Mouse (Mus musculus) forebrain, embryonic 15.5 days (tissue): ENCODE results near the gene Fgd2. TPM values are rescaled to one million over a fixed set of nuclear protein-coding genes. Genes with fewer than 3 reads are reported as not detected.

Experiments
- ATAC-seq: fragments of 200-750 bp; cut with Nextera tagmentation; replicated peaks from 2 replicates; pipeline ENCODE4 v1.8.0; 2017; ENCODE audit warnings: mild to moderate bottlenecking, moderate TSS enrichment, moderate library complexity
- H3K27ac ChIP-seq: fragments of 300-500 bp; sonication (generic); replicated peaks from 2 replicates; pipeline ENCODE4 v1.5.1; 2015; ENCODE audit warnings: mild to moderate bottlenecking, inconsistent platforms
- H3K27me3 ChIP-seq: fragments of 300-500 bp; sonication (generic); 2 replicates; pipeline ENCODE4 v1.6.1; 2015; ENCODE audit warnings: inconsistent platforms
- H3K36me3 ChIP-seq: fragments of 300-500 bp; sonication (generic); 2 replicates; pipeline ENCODE4 v1.6.1; 2015; ENCODE audit warnings: mild to moderate bottlenecking, inconsistent platforms
- H3K4me1 ChIP-seq: fragments of 300-500 bp; sonication (generic); 2 replicates; pipeline ENCODE4 v1.6.1; 2015; ENCODE audit warnings: inconsistent platforms
- H3K4me2 ChIP-seq: fragments of 300-500 bp; sonication (generic); replicated peaks from 2 replicates; pipeline ENCODE4 v1.6.1; 2015; ENCODE audit warnings: mild to moderate bottlenecking, inconsistent platforms
- H3K4me3 ChIP-seq: fragments of 300-500 bp; sonication (generic); 2 replicates; pipeline ENCODE4 v1.5.1; 2015; ENCODE audit warnings: mild to moderate bottlenecking, inconsistent platforms
- H3K9ac ChIP-seq: fragments of 300-500 bp; sonication (generic); replicated peaks from 2 replicates; pipeline ENCODE4 v1.6.1; 2015; ENCODE audit warnings: mild to moderate bottlenecking, inconsistent platforms
- H3K9me3 ChIP-seq: fragments of 300-500 bp; sonication (generic); 2 replicates; pipeline ENCODE4 v1.6.1; 2016; ENCODE audit warnings: inconsistent platforms
- WGBS: fragments of 180-500 bp; shearing (Covaris S2); methylation state at CpG from one replicate; pipeline ENCODE4 v1.1.7; 2015; ENCODE audit warnings: mixed read lengths; 5-methylcytosine and 5-hydroxymethylcytosine counted together
- polyA plus RNA-seq: library from polyadenylated mRNA; unstranded; fragments of >200 nt; fragmentation: Nextera tagmentation; extraction: Ambion mirVana; gene quantifications from 2 replicates; pipeline ENCODE4 v1.2.1, GENCODE M21; 2015

Fgd2 gene
- polyA plus RNA-seq, 1 experiment from 2014 or later: 5.5 TPM

- peak overlapping the region; percentile 90 for H3K27ac ChIP-seq
- H3K36me3 ChIP-seq: no peaks in the 10 kb centered on the region
- H3K4me3 ChIP-seq: no peak overlapping the region
- peak overlapping the region; percentile 20; the same call in 1 of the 2 replicates for H3K9ac ChIP-seq
- no peaks in the 10 kb centered on the region for H3K9me3 ChIP-seq
- ATAC-seq: peak; percentile 57
- no peaks in the 10 kb centered on the region for H3K27me3 ChIP-seq
- H3K4me2 ChIP-seq: no peak overlapping the region; the same call in 1 of the 2 replicates
- 14% methylated on average over 5 of the region's 5 CpGs for WGBS
- H3K4me1 ChIP-seq: peaks cover 25% of the 10 kb centered on the region
Observed at GRCm38 (mm10) chr17:29355461-29355840, 5.3 kb upstream of the Fgd2 start.

GRCm38 (mm10) chr17:29355841-29356478, 4.8 kb upstream of the Fgd2 start:
- H3K27me3 ChIP-seq: no peaks in the 10 kb centered on the region
- H3K9me3 ChIP-seq: no peaks in the 10 kb centered on the region
- peak overlapping the region; percentile 55 for H3K4me2 ChIP-seq
- WGBS: 4% methylated on average over 17 of the region's 17 CpGs
- H3K36me3 ChIP-seq: no peaks in the 10 kb centered on the region
- ATAC-seq: peak; percentile 36
- H3K4me1 ChIP-seq: peaks cover 25% of the 10 kb centered on the region
- H3K4me3 ChIP-seq: peak overlapping the region; percentile 37
- peak overlapping the region; percentile 8 for H3K9ac ChIP-seq
- peak overlapping the region; percentile 90 for H3K27ac ChIP-seq

GRCm38 (mm10) chr17:29356479-29356856, 4.2 kb upstream of the Fgd2 start:
- peak; percentile 94 for ATAC-seq
- H3K4me1 ChIP-seq: peaks cover 25% of the 10 kb centered on the region
- H3K36me3 ChIP-seq: no peaks in the 10 kb centered on the region
- H3K4me2 ChIP-seq: peak overlapping the region; percentile 55
- no peaks in the 10 kb centered on the region for H3K9me3 ChIP-seq
- peak overlapping the region; percentile 90 for H3K27ac ChIP-seq
- whole genome bisulfite sequencing: 0% methylated on average over 11 of the region's 11 CpGs
- no peaks in the 10 kb centered on the region for H3K27me3 ChIP-seq
- H3K9ac ChIP-seq: peak overlapping the region; percentile 8
- peak overlapping the region; percentile 37 for H3K4me3 ChIP-seq

- Histone ChIP-seq H3K4me3 (peak overlapping the region; percentile 37), H3K4me2 (peak overlapping the region; percentile 55), H3K36me3 (no peaks in the 10 kb centered on the region), H3K27ac (peak overlapping the region; percentile 90), H3K4me1 (peaks cover 25% of the 10 kb centered on the region), H3K27me3 (no peaks in the 10 kb centered on the region), H3K9ac (peak overlapping the region; percentile 8), H3K9me3 (no peaks in the 10 kb centered on the region)
- WGBS: 1% methylated on average over 9 of the region's 9 CpGs
- no peak; the same call in 1 of the 2 replicates for ATAC-seq
Observed at GRCm38 (mm10) chr17:29356882-29357281, 3.8 kb upstream of the Fgd2 start.

- ATAC-seq: no peak
- WGBS: 38% methylated on average over 3 of the region's 3 CpGs
- Histone ChIP-seq H3K4me1 (peaks cover 25% of the 10 kb centered on the region), H3K27ac (no peak overlapping the region), H3K9ac (no peak overlapping the region), H3K36me3 (no peaks in the 10 kb centered on the region), H3K4me2 (no peak overlapping the region), H3K4me3 (no peak overlapping the region), H3K9me3 (no peaks in the 10 kb centered on the region), H3K27me3 (no peaks in the 10 kb centered on the region)
Observed at GRCm38 (mm10) chr17:29358928-29359327, 1.8 kb upstream of the Fgd2 start.

GRCm38 (mm10) chr17:29361982-29362691, 1.4 kb downstream of the Fgd2 start:
- Histone ChIP-seq H3K27me3 (no peaks in the 10 kb centered on the region), H3K4me1 (peaks cover 2% of the 10 kb centered on the region), H3K36me3 (no peaks in the 10 kb centered on the region), H3K27ac (no peak overlapping the region), H3K9ac (no peak overlapping the region), H3K4me2 (no peak overlapping the region), H3K9me3 (no peaks in the 10 kb centered on the region), H3K4me3 (no peak overlapping the region)
- ATAC-seq: no peak
- 62% methylated on average over 8 of the region's 8 CpGs for WGBS

GRCm38 (mm10) chr17:29363109-29363508, 2.4 kb downstream of the Fgd2 start:
- Histone ChIP-seq H3K27ac (no peak overlapping the region), H3K9ac (no peak overlapping the region), H3K9me3 (no peaks in the 10 kb centered on the region), H3K27me3 (no peaks in the 10 kb centered on the region), H3K36me3 (no peaks in the 10 kb centered on the region), H3K4me2 (no peak overlapping the region), H3K4me3 (no peak overlapping the region), H3K4me1 (no peaks in the 10 kb centered on the region)
- ATAC-seq: no peak
- WGBS: 90% methylated on average over 8 of the region's 8 CpGs

GRCm38 (mm10) chr17:29365105-29365621, 4.4 kb downstream of the Fgd2 start:
- H3K4me3 ChIP-seq: no peak overlapping the region
- no peak overlapping the region for H3K9ac ChIP-seq
- no peaks in the 10 kb centered on the region for H3K4me1 ChIP-seq
- no peak overlapping the region for H3K4me2 ChIP-seq
- WGBS: 91% methylated on average over 13 of the region's 13 CpGs
- ATAC-seq: no peak
- no peaks in the 10 kb centered on the region for H3K9me3 ChIP-seq
- H3K27me3 ChIP-seq: no peaks in the 10 kb centered on the region
- H3K36me3 ChIP-seq: no peaks in the 10 kb centered on the region
- no peak overlapping the region for H3K27ac ChIP-seq

- H3K27me3 ChIP-seq: no peaks in the 10 kb centered on the region
- no peak overlapping the region for H3K27ac ChIP-seq
- no peaks in the 10 kb centered on the region for H3K36me3 ChIP-seq
- H3K4me1 ChIP-seq: no peaks in the 10 kb centered on the region
- 0 out of 2 replicates have a peak, but pooled peaks have one; percentile 21 for ATAC-seq
- no peaks in the 10 kb centered on the region for H3K9me3 ChIP-seq
- no peak overlapping the region for H3K9ac ChIP-seq
- H3K4me3 ChIP-seq: no peak overlapping the region
- H3K4me2 ChIP-seq: no peak overlapping the region
- WGBS: 23% methylated on average over 7 of the region's 7 CpGs
Observed at GRCm38 (mm10) chr17:29368726-29369125, 8.0 kb downstream of the Fgd2 start.

- Histone ChIP-seq H3K9ac (no peak overlapping the region), H3K4me2 (no peak overlapping the region), H3K36me3 (no peaks in the 10 kb centered on the region), H3K27me3 (no peaks in the 10 kb centered on the region), H3K4me3 (no peak overlapping the region), H3K4me1 (no peaks in the 10 kb centered on the region), H3K9me3 (no peaks in the 10 kb centered on the region), H3K27ac (0 out of 2 replicates have a peak overlapping the region, but pooled peaks have one; percentile 34)
- WGBS: 8% methylated on average over 5 of the region's 5 CpGs
- peak; percentile 65 for ATAC-seq
Observed at GRCm38 (mm10) chr17:29370984-29371723, 10.4 kb downstream of the Fgd2 start.

GRCm38 (mm10) chr17:29375871-29376270, 15.2 kb downstream of the Fgd2 start:
- H3K4me2 ChIP-seq: no peak overlapping the region
- H3K4me3 ChIP-seq: no peak overlapping the region
- 84% methylated on average over 10 of the region's 10 CpGs for WGBS
- H3K4me1 ChIP-seq: no peaks in the 10 kb centered on the region
- no peak overlapping the region for H3K27ac ChIP-seq
- H3K9me3 ChIP-seq: no peaks in the 10 kb centered on the region
- no peak overlapping the region for H3K9ac ChIP-seq
- H3K36me3 ChIP-seq: no peaks in the 10 kb centered on the region
- no peaks in the 10 kb centered on the region for H3K27me3 ChIP-seq
- ATAC-seq: no peak

GRCm38 (mm10) chr17:29378056-29378455, 17.3 kb downstream of the Fgd2 start:
- ATAC-seq: no peak
- 70% methylated on average over 8 of the region's 8 CpGs for WGBS
- Histone ChIP-seq H3K36me3 (no peaks in the 10 kb centered on the region), H3K4me2 (no peak overlapping the region), H3K9me3 (no peaks in the 10 kb centered on the region), H3K4me3 (no peak overlapping the region), H3K4me1 (no peaks in the 10 kb centered on the region), H3K27ac (no peak overlapping the region), H3K27me3 (no peaks in the 10 kb centered on the region), H3K9ac (no peak overlapping the region)
